Mouse (Mus musculus) T-helper 1 cell (primary cell): ENCODE results near the gene Ldhb.
"Not testable (repeated sequence)": the region's sequence is repeated elsewhere in the genome, so short reads cannot be mapped to it uniquely, and the experiment has no call there.

Source experiments
- in situ Hi-C: fragments of 300-600 bp; cut with MboI, MseI; formaldehyde crosslinking; loops from one replicate; pipeline ENCODE4 v1.15.1; 2025; ENCODE audit warnings: high pct_unique_total_duplicates

The Ldhb gene

GRCm38 (mm10) chr6:142514912-142515311 lies 7.2 kb upstream of the Ldhb start:
- in situ Hi-C loops, result no loop called here

GRCm38 (mm10) chr6:142512902-142513301 lies 5.1 kb upstream of the Ldhb start:
- in situ Hi-C loops, result no loop called here

GRCm38 (mm10) chr6:142511516-142512135 lies 3.9 kb upstream of the Ldhb start:
- in situ Hi-C loops, result no loop called here

DNA sequence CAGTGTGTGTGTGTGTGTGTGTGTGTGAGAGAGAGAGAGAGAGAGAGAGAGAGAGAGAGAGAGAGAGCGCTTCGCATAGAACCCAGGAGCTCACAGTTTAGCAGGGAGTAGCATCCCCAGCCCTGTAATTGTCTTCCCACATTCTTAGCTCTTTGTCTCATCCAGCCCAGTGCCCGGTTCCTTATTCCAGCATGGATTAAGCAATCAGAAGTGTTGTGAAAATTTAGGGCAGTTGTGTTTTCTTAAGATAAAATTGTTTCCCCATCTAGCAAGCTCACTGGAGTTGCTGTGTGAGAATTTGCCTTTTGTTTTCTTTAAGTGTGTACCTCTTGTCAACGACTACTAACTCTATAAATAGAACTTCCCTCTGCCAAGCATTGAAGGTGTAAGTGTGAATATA lies 906 bp upstream of the Ldhb start:
- in situ Hi-C loops, result no loop called here

- in situ Hi-C loops, result no loop called here
These were observed 548 bp downstream of the Ldhb start for GRCm38 (mm10) chr6:142507033-142507784.

DNA sequence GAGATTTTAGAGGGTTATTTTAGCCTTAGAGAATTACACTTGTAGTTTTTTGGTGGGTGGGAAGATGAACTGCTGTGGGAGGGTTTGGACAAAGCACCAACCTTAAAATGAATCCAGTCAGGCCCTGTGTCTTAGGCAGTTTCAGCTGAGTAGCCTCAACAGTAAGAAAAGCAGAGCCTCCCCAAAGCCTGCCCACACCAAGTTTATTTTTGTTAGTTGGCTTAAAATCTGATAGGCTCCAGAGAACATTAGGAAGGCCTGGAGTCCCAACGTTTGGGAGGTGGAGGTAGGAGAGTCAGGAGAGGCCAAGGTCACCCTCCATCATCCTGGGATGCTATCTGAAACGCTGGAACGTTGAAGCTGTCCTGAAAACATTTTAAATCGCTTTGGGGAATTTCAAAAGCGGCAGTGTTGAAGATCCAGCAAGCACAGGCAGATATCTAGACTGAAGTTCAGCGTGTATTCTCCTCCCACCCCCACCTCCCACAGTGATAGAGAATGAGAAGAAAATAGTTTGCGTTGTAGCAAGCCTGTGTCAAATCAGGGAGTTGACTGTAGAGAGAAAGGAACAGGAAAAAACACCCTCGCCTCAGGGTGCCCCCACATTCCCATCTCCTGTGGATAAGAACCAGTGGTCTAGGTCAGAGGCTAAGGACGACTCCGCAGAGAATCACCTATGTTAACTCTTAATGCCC lies 1.3 kb downstream of the Ldhb start:
- in situ Hi-C loops, result no loop called here

GRCm38 (mm10) chr6:142503601-142504000 lies 4.2 kb downstream of the Ldhb start:
- in situ Hi-C loops, result no loop called here

- in situ Hi-C loops, result no loop called here
These were observed 5.1 kb downstream of the Ldhb start for GRCm38 (mm10) chr6:142502519-142503125.

DNA sequence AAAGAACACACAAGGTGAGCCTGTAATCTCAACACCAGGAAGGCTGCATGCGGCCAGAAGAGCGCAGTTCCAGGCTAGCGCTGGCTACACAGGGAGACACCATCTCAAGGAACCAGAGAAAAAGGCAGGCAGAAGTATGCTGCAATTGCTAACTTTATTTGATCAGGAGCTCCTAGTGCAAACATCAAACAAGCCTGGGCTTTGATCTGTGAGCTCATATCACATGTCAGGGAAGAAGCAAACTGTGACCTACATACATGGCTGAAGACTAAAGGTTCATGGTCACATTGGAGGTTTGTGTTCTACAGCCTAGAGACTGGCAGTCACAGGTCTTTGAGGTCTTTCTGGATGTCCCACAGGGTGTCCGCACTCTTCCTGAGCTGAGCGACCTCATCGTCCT lies 17.6 kb downstream of the Ldhb start:
- in situ Hi-C loops, result not testable (repeated sequence)

DNA sequence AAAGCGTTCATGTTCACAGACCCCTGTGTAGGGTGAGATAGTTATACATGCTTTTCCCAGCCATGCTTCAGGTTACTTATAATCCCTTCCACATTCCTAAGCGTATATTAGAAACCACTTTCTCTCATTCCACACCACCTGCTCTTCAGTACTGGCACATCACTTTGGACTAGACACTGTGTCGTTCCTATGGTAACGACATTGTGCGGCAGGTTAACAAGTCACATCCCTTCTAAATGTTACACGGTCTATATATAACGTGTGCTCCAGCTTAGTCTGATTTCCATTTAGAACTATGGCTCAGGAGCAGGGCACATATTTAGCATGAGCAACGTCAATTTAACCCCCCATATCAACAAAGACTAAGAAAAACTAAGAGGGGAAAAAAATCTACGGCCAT lies 20.1 kb downstream of the Ldhb start:
- in situ Hi-C loops, result no loop called here

DNA sequence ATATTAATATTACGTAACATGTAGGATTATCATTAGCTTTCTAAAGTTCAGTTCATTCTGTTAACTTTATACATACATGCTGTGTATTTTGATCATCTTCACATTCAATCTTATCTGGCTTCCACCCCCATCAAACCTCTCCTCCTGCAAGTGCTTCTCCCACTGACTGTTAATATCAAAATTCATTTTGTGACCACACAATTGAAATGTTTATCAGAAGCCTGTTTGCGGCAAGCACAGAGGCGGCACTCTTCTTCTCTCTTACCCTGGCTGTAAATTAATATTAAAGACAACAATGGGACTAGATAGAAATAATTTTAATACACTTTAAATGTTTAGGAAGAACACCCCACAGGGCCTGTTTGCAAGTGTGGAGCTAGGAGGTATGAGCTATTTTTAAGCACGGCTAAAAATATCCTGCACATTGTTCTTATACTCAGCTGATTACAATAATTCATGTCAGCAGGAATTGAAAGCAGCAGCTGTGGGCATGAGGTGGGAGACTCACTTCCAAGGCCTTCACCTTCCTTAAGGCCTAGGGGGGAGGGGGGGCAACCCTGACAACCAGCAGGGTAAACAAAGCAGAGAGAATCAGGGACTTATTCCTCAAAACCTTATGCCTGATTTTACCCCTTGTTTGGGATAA lies 22.2 kb downstream of the Ldhb start:
- in situ Hi-C loops, result no loop called here

GRCm38 (mm10) chr6:142477239-142477638 lies 30.5 kb downstream of the Ldhb start:
- in situ Hi-C loops, result no loop called here

DNA sequence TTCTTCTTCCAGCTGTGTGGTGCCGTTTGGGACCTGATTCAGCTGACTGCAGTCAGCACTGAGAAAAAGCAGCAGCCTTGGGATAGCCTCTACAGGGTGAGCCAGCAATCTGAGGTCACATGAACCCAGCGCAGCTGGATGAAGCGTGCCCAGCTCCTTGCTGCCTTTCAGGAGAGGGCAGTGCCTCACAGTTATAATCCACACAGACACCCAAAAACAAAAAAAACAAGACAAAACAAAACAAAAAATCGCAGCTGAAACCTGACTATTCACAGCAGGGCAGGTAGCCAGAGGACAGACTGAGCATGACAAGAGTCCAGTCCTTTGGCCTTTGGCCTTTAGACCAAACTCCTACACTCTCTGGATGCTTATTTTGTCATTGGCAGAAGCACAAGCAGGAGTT lies 35.0 kb downstream of the Ldhb start, which contains the start of gene Gys2:
TSS of gene Gys2 (minus strand) at position 309 of the 403 bp plus-strand sequence.
- in situ Hi-C loops, result no loop called here

DNA sequence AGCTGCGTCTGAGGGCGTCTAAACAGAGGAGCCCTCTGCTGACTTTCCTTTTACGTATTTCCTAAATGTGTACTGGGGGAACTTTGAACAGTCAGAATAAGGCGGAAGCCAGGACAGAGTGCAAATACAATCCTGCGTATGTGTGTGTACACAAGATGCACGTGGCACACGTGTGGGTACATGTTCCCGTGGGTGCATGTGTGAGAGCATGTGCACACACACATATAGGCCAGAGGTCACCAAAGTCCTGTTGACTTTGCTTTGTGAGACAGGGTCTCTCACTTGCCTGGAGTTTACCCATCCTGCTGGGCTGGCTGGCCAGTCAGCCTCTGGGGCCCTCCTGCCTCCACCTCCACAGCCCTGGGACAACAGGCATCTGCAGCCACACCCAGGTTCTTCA lies 36.6 kb downstream of the Ldhb start:
- in situ Hi-C loops, result no loop called here

- in situ Hi-C loops, result no loop called here
These were observed 38.2 kb downstream of the Ldhb start for GRCm38 (mm10) chr6:142469602-142470001.

GRCm38 (mm10) chr6:142462194-142462593 lies 45.6 kb downstream of the Ldhb start:
- in situ Hi-C loops, result no loop called here

GRCm38 (mm10) chr6:142459017-142459678 lies 48.6 kb downstream of the Ldhb start:
- in situ Hi-C loops, result no loop called here

- in situ Hi-C loops, result no loop called here
These were observed 49.7 kb downstream of the Ldhb start for GRCm38 (mm10) chr6:142458010-142458409.

DNA sequence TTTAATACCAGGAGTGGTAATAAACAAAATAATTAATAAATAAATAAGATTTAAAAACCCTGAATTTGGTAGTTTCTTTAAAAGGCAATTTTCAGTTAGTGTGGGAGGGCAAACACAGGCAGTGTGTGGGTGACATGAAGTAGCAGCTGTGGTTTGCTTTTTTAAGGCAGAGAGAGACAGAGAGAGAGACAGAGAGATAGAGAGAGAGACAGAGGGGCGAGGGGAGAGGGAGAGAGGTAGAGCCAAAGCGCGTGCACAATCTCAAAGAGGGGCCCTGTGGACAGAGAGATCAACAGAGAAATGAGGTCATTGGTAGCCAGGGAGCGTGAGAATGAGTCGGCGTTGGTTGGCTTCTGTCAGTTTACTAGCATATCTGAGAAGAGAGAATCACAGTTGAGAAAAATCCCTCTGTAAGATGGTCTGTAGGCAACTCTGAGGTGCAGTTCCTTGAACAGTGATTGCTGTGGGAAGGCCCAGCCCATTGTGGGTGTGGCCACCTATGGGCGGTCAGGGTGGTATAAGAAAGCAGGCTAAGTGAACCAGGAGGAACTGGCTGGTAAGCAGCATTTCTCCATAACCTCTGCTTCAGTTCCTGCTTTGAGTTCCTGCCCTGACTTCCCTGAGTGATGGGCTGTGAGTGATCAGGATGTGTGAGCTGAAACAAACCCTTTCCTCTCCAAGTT lies 52.3 kb downstream of the Ldhb start:
- in situ Hi-C loops, result no loop called here

DNA sequence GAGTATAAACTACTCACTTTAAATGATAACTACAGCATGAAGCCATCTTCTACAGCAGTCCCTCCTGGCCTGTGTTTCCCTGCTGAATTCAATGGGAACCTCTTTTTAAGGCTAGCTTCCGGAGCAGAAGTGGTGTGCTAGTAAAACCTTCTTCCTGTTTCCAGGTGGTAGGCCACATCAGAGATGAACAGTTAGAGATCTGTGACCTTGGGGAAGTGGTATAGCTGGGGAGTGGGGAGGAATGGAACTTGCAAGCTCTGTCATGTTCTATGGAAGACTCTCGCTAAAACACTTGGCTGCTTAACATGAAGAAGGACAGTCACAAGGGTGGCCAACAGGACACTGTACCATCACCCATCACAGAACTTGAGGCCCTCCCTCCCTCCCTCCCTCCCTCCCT lies 54.4 kb downstream of the Ldhb start:
- in situ Hi-C loops, result no loop called here

GRCm38 (mm10) chr6:142451381-142451780 lies 56.4 kb downstream of the Ldhb start:
- in situ Hi-C loops, result no loop called here
